Mouse (Mus musculus): ENCODE measurements around the gene Calhm1. TPM values are rescaled to one million over a fixed set of nuclear protein-coding genes. Genes with fewer than 3 reads are reported as not detected.

The Calhm1 gene
- polyA plus RNA-seq, 1 experiment, result not detected

- Histone ChIP-seq H3K4me1 (ENCODE audit: control insufficient read depth, insufficient read depth, low read length) (peaks cover 7% of the 10 kb centered on the region; the same call in 1 of the 2 replicates), H3K27ac (ENCODE audit: insufficient read depth, low read length) (no peak overlapping the region), H3K27me3 (ENCODE audit: control insufficient read depth, insufficient read depth, low read length) (no peaks in the 10 kb centered on the region), H3K4me3 (replicated peaks; ENCODE audit: insufficient read depth, low read depth, low read length) (no peak overlapping the region)
- no peak for DNase-seq
- WGBS, result 81% methylated on average over 5 of the region's 5 CpGs
- TF ChIP-seq CTCF (IDR thresholded peaks at IDR 0.05; ENCODE audit: borderline replicate concordance, insufficient read depth, low read depth, low read length) (no peak), POLR2A (IDR thresholded peaks at IDR 0.05; ENCODE audit: borderline replicate concordance, insufficient read depth, low read length) (no peak)
These were observed 7.9 kb downstream of the Calhm1 start for GRCm38 (mm10) chr19:47136170-47136569.

GRCm38 (mm10) chr19:47135568-47135967 lies 8.5 kb downstream of the Calhm1 start:
- no peak for DNase-seq
- WGBS, result 91% methylated on average over 17 of the region's 17 CpGs
- TF ChIP-seq POLR2A (IDR thresholded peaks at IDR 0.05; ENCODE audit: borderline replicate concordance, insufficient read depth, low read length) (no peak), CTCF (IDR thresholded peaks at IDR 0.05; ENCODE audit: borderline replicate concordance, insufficient read depth, low read depth, low read length) (no peak)
- no peaks in the 10 kb centered on the region for H3K27me3 ChIP-seq (ENCODE audit: control insufficient read depth, insufficient read depth, low read length)
- H3K27ac ChIP-seq (ENCODE audit: insufficient read depth, low read length), result no peak overlapping the region
- H3K4me1 ChIP-seq (ENCODE audit: control insufficient read depth, insufficient read depth, low read length), result peaks cover 7% of the 10 kb centered on the region; the same call in 1 of the 2 replicates
- H3K4me3 ChIP-seq (replicated peaks; ENCODE audit: insufficient read depth, low read depth, low read length), result no peak overlapping the region

- no peak for DNase-seq
- Histone ChIP-seq H3K27me3 (ENCODE audit: control insufficient read depth, insufficient read depth, low read length) (no peaks in the 10 kb centered on the region), H3K27ac (ENCODE audit: insufficient read depth, low read length) (no peak overlapping the region), H3K4me1 (ENCODE audit: control insufficient read depth, insufficient read depth, low read length) (peaks cover 7% of the 10 kb centered on the region; the same call in 1 of the 2 replicates), H3K4me3 (replicated peaks; ENCODE audit: insufficient read depth, low read depth, low read length) (no peak overlapping the region)
- 90% methylated on average over 7 of the region's 7 CpGs for WGBS
- no peak for TF ChIP-seq CTCF (IDR thresholded peaks at IDR 0.05; ENCODE audit: borderline replicate concordance, insufficient read depth, low read depth, low read length)
- no peak for TF ChIP-seq POLR2A (IDR thresholded peaks at IDR 0.05; ENCODE audit: borderline replicate concordance, insufficient read depth, low read length)
These were observed 10.9 kb downstream of the Calhm1 start for GRCm38 (mm10) chr19:47133161-47133560.

- H3K27ac ChIP-seq (ENCODE audit: insufficient read depth, low read length), result no peak overlapping the region
- H3K4me1 ChIP-seq (ENCODE audit: control insufficient read depth, insufficient read depth, low read length), result no peaks in the 10 kb centered on the region
- no peak overlapping the region for H3K4me3 ChIP-seq (replicated peaks; ENCODE audit: insufficient read depth, low read depth, low read length)
- no peaks in the 10 kb centered on the region for H3K27me3 ChIP-seq (ENCODE audit: control insufficient read depth, insufficient read depth, low read length)
- 94% methylated on average over 15 of the region's 15 CpGs for WGBS
- DNase-seq, result no peak
- no peak for TF ChIP-seq POLR2A (IDR thresholded peaks at IDR 0.05; ENCODE audit: borderline replicate concordance, insufficient read depth, low read length)
- TF ChIP-seq CTCF (IDR thresholded peaks at IDR 0.05; ENCODE audit: borderline replicate concordance, insufficient read depth, low read depth, low read length), result no peak
These were observed 13.4 kb downstream of the Calhm1 start for GRCm38 (mm10) chr19:47130551-47131125.

- Histone ChIP-seq H3K27ac (ENCODE audit: insufficient read depth, low read length) (no peak overlapping the region), H3K4me1 (ENCODE audit: control insufficient read depth, insufficient read depth, low read length) (no peaks in the 10 kb centered on the region), H3K27me3 (ENCODE audit: control insufficient read depth, insufficient read depth, low read length) (no peaks in the 10 kb centered on the region), H3K4me3 (replicated peaks; ENCODE audit: insufficient read depth, low read depth, low read length) (no peak overlapping the region)
- DNase-seq, result no peak
- no peak for TF ChIP-seq POLR2A (IDR thresholded peaks at IDR 0.05; ENCODE audit: borderline replicate concordance, insufficient read depth, low read length)
- TF ChIP-seq CTCF (IDR thresholded peaks at IDR 0.05; ENCODE audit: borderline replicate concordance, insufficient read depth, low read depth, low read length), result no peak
- 88% methylated on average over 11 of the region's 11 CpGs for WGBS
These were observed 15.2 kb downstream of the Calhm1 start for GRCm38 (mm10) chr19:47128835-47129234.

GRCm38 (mm10) chr19:47128164-47128563 lies 15.9 kb downstream of the Calhm1 start:
- no peak overlapping the region for H3K4me3 ChIP-seq (replicated peaks; ENCODE audit: insufficient read depth, low read depth, low read length)
- no peak for TF ChIP-seq CTCF (IDR thresholded peaks at IDR 0.05; ENCODE audit: borderline replicate concordance, insufficient read depth, low read depth, low read length)
- TF ChIP-seq POLR2A (IDR thresholded peaks at IDR 0.05; ENCODE audit: borderline replicate concordance, insufficient read depth, low read length), result no peak
- DNase-seq, result no peak
- 92% methylated on average over 10 of the region's 10 CpGs for whole genome bisulfite sequencing
- H3K4me1 ChIP-seq (ENCODE audit: control insufficient read depth, insufficient read depth, low read length), result no peaks in the 10 kb centered on the region
- H3K27me3 ChIP-seq (ENCODE audit: control insufficient read depth, insufficient read depth, low read length), result no peaks in the 10 kb centered on the region
- H3K27ac ChIP-seq (ENCODE audit: insufficient read depth, low read length), result no peak overlapping the region

- Histone ChIP-seq H3K27me3 (ENCODE audit: control insufficient read depth, insufficient read depth, low read length) (no peaks in the 10 kb centered on the region), H3K27ac (ENCODE audit: insufficient read depth, low read length) (no peak overlapping the region), H3K4me3 (replicated peaks; ENCODE audit: insufficient read depth, low read depth, low read length) (no peak overlapping the region), H3K4me1 (ENCODE audit: control insufficient read depth, insufficient read depth, low read length) (no peaks in the 10 kb centered on the region)
- WGBS, result 31% methylated on average over 2 of the region's 2 CpGs
- TF ChIP-seq CTCF (IDR thresholded peaks at IDR 0.05; ENCODE audit: borderline replicate concordance, insufficient read depth, low read depth, low read length) (peak; percentile 55; the same call in 1 of the 2 replicates), POLR2A (IDR thresholded peaks at IDR 0.05; ENCODE audit: borderline replicate concordance, insufficient read depth, low read length) (no peak)
- no peak for DNase-seq
These were observed 21.3 kb downstream of the Calhm1 start for GRCm38 (mm10) chr19:47122802-47123201.

GRCm38 (mm10) chr19:47121054-47121453 lies 23.0 kb downstream of the Calhm1 start:
- no peak for DNase-seq
- Histone ChIP-seq H3K27ac (ENCODE audit: insufficient read depth, low read length) (no peak overlapping the region), H3K4me1 (ENCODE audit: control insufficient read depth, insufficient read depth, low read length) (no peaks in the 10 kb centered on the region), H3K4me3 (replicated peaks; ENCODE audit: insufficient read depth, low read depth, low read length) (no peak overlapping the region), H3K27me3 (ENCODE audit: control insufficient read depth, insufficient read depth, low read length) (no peaks in the 10 kb centered on the region)
- peak; percentile 57; the same call in 1 of the 2 replicates for TF ChIP-seq CTCF (IDR thresholded peaks at IDR 0.05; ENCODE audit: borderline replicate concordance, insufficient read depth, low read depth, low read length)
- TF ChIP-seq POLR2A (IDR thresholded peaks at IDR 0.05; ENCODE audit: borderline replicate concordance, insufficient read depth, low read length), result no peak
- 30% methylated on average over 4 of the region's 4 CpGs for WGBS

Measured in cerebellum, adult 2 months (tissue).